Mouse (Mus musculus): ENCODE results near the gene Mrtfb. TPM values are rescaled to one million over a fixed set of nuclear protein-coding genes. Genes with fewer than 3 reads are reported as not detected.

Gene Mrtfb
- polyA plus RNA-seq (2015; fragmentation: Nextera tagmentation; extraction: Ambion mirVana), result 11.2 and 11.5 TPM in 2 replicates

DNA sequence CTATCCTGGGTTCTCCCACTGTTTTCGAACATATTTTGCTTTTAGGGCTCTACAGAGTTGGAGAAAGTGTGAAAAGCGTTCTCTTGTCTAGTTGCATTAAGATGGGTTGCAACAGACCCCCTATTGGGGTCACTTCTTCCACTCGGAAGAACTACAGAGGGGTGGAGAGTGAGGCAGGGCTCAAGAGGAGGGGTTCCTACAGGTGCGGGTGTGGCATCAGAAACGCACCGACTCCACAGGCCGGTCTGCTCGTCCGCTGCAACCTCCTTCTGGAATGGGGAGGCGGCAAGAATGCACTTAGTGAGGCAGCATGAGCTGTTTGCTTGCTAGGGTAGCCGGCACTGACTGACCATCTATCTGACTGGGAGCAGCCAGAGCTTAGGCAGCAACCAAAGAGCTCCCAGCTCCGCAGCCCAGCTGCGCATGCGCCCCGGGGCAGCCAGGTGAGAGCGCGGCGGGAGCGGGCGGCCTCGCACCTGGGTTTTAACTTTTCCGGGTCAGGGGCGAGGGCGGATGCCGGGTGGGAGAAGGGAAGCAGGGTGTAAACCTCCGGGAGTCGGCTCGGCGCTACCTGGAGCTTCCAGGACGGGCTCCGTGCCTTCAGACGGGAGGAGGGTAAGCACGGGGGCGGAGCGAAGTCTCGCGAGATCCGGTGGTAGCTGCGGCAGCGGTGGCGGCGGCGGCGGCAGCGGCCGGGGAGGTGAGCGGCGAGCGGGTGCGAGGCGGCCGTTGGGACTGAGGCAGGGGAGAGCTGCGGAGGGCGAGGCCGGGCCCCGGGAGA is at the start of gene Mrtfb:
TSS of gene Mrtfb (plus strand) at position 627 of the 781 bp plus-strand sequence.
- H3K27me3 ChIP-seq, result no peaks in the 10 kb centered on the region
- peaks cover 25% of the 10 kb centered on the region for H3K4me1 ChIP-seq (replicated peaks)
- ATAC-seq (ENCODE audit: low read depth), result peak; percentile 93
- peak within 1 kb of the TSS; percentile 74 for H3K27ac ChIP-seq (replicated peaks)
- H3K9me3 ChIP-seq, result no peaks in the 10 kb centered on the region
- H3K36me3 ChIP-seq, result no peaks in the 10 kb centered on the region
- H3K4me3 ChIP-seq, result peak within 1 kb of the TSS; percentile 83
- peak within 1 kb of the TSS; percentile 92 for H3K9ac ChIP-seq
- WGBS, result 1% methylated on average over 44 of the region's 56 CpGs
- peak within 1 kb of the TSS; percentile 92 for H3K4me2 ChIP-seq

- no peak overlapping the region for H3K9ac ChIP-seq
- no peaks in the 10 kb centered on the region for H3K9me3 ChIP-seq
- ATAC-seq (ENCODE audit: low read depth), result peak; percentile 47; the same call in 1 of the 2 replicates
- H3K27ac ChIP-seq (replicated peaks), result no peak overlapping the region
- no peaks in the 10 kb centered on the region for H3K27me3 ChIP-seq
- 20% methylated on average over 5 of the region's 5 CpGs for WGBS
- no peak overlapping the region for H3K4me2 ChIP-seq
- 0 out of 2 replicates have a peak, but pooled peaks cover 16% of the 10 kb centered on the region for H3K4me1 ChIP-seq (replicated peaks)
- H3K4me3 ChIP-seq, result no peak overlapping the region
- no peaks in the 10 kb centered on the region for H3K36me3 ChIP-seq
Measured at GRCm38 (mm10) chr16:13207649-13208048, 48.6 kb upstream of the Mrtfb start.

GRCm38 (mm10) chr16:13208087-13208486 is 48.2 kb upstream of the Mrtfb start:
- Histone ChIP-seq H3K4me2 (no peak overlapping the region), H3K27ac (replicated peaks) (no peak overlapping the region), H3K4me3 (no peak overlapping the region), H3K27me3 (no peaks in the 10 kb centered on the region), H3K4me1 (replicated peaks) (0 out of 2 replicates have a peak, but pooled peaks cover 16% of the 10 kb centered on the region), H3K9ac (no peak overlapping the region), H3K36me3 (no peaks in the 10 kb centered on the region), H3K9me3 (no peaks in the 10 kb centered on the region)
- peak; percentile 78 for ATAC-seq (ENCODE audit: low read depth)
- WGBS, result 25% methylated on average over 3 of the region's 3 CpGs

- H3K9ac ChIP-seq, result no peak overlapping the region
- no peak overlapping the region for H3K4me2 ChIP-seq
- no peak overlapping the region for H3K27ac ChIP-seq (replicated peaks)
- H3K9me3 ChIP-seq, result no peaks in the 10 kb centered on the region
- 76% methylated on average over 4 of the region's 4 CpGs for WGBS
- no peak for ATAC-seq (ENCODE audit: low read depth)
- H3K36me3 ChIP-seq, result no peaks in the 10 kb centered on the region
- no peaks in the 10 kb centered on the region for H3K27me3 ChIP-seq
- H3K4me3 ChIP-seq, result no peak overlapping the region
- 0 out of 2 replicates have a peak, but pooled peaks cover 6% of the 10 kb centered on the region for H3K4me1 ChIP-seq (replicated peaks)
Measured at GRCm38 (mm10) chr16:13212781-13213180, 43.5 kb upstream of the Mrtfb start.

- Histone ChIP-seq H3K9me3 (no peaks in the 10 kb centered on the region), H3K27ac (replicated peaks) (no peak overlapping the region), H3K27me3 (no peaks in the 10 kb centered on the region), H3K4me3 (no peak overlapping the region), H3K9ac (no peak overlapping the region), H3K4me1 (replicated peaks) (no peaks in the 10 kb centered on the region), H3K36me3 (no peaks in the 10 kb centered on the region), H3K4me2 (no peak overlapping the region)
- no peak for ATAC-seq (ENCODE audit: low read depth)
- 88% methylated on average over 5 of the region's 5 CpGs for WGBS
Measured at GRCm38 (mm10) chr16:13216116-13216952, 39.9 kb upstream of the Mrtfb start.

- Histone ChIP-seq H3K4me3 (no peak overlapping the region), H3K4me2 (no peak overlapping the region), H3K36me3 (no peaks in the 10 kb centered on the region), H3K27ac (replicated peaks) (no peak overlapping the region), H3K9ac (no peak overlapping the region), H3K9me3 (no peaks in the 10 kb centered on the region), H3K4me1 (replicated peaks) (no peaks in the 10 kb centered on the region), H3K27me3 (no peaks in the 10 kb centered on the region)
- ATAC-seq (ENCODE audit: low read depth), result no peak
- WGBS, result 84% methylated on average over 8 of the region's 8 CpGs
Measured at GRCm38 (mm10) chr16:13217951-13218350, 38.3 kb upstream of the Mrtfb start.

DNA sequence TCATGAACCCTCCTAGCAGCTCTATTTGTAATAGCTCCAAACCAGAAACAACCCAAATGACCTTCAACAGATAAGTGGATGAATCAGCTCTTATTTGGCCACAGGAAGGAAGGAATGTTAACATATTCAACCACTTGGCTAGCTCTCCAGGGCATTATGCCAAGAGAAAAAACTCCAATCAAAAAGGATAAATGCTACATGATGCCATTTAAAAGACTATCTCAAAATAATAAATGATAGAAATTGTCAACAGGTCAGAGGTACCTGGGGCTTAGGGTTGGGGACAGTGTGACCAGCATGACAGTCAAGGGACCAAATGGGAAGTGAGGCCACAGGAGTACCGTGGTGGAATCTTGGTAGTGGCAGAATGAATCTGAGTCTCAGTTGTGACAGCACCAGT is 34.8 kb upstream of the Mrtfb start:
- ATAC-seq (ENCODE audit: low read depth), result no peak
- H3K36me3 ChIP-seq, result no peaks in the 10 kb centered on the region
- no peak overlapping the region for H3K9ac ChIP-seq
- no peak overlapping the region for H3K27ac ChIP-seq (replicated peaks)
- 95% methylated on average over 1 of the region's 1 CpGs for WGBS
- no peaks in the 10 kb centered on the region for H3K9me3 ChIP-seq
- H3K4me1 ChIP-seq (replicated peaks), result no peaks in the 10 kb centered on the region
- H3K4me2 ChIP-seq, result no peak overlapping the region
- H3K4me3 ChIP-seq, result no peak overlapping the region
- H3K27me3 ChIP-seq, result no peaks in the 10 kb centered on the region

DNA sequence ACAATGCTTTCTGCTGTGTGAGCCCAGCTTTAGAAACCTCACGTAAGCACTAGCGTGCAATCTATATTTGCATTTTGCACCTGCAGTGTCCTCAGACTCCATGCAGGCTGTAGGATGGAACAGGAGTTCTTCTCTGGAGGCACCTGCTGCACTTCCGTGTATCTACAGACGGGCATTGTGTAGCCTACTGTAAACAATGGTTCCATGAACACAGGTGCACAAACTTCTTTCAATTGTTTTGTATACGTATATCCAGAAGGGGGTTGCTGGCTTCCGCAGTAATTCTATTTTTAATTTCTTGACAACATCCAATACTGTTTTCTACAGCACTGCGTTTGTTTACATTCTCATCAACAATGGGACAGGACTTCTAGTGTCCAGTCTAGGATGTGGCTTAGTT is 24.2 kb upstream of the Mrtfb start:
- no peaks in the 10 kb centered on the region for H3K27me3 ChIP-seq
- H3K4me3 ChIP-seq, result no peak overlapping the region
- H3K9ac ChIP-seq, result no peak overlapping the region
- ATAC-seq (ENCODE audit: low read depth), result no peak
- no peak overlapping the region for H3K27ac ChIP-seq (replicated peaks)
- 92% methylated on average over 7 of the region's 7 CpGs for WGBS
- H3K4me2 ChIP-seq, result no peak overlapping the region
- H3K9me3 ChIP-seq, result no peaks in the 10 kb centered on the region
- no peaks in the 10 kb centered on the region for H3K36me3 ChIP-seq
- H3K4me1 ChIP-seq (replicated peaks), result no peaks in the 10 kb centered on the region

- no peaks in the 10 kb centered on the region for H3K9me3 ChIP-seq
- WGBS, result 55% methylated on average over 14 of the region's 14 CpGs
- no peak for ATAC-seq (ENCODE audit: low read depth)
- H3K36me3 ChIP-seq, result no peaks in the 10 kb centered on the region
- H3K4me1 ChIP-seq (replicated peaks), result no peaks in the 10 kb centered on the region
- H3K9ac ChIP-seq, result no peak overlapping the region
- H3K4me3 ChIP-seq, result no peak overlapping the region
- no peak overlapping the region for H3K4me2 ChIP-seq
- H3K27me3 ChIP-seq, result no peaks in the 10 kb centered on the region
- no peak overlapping the region for H3K27ac ChIP-seq (replicated peaks)
Measured at GRCm38 (mm10) chr16:13232912-13233802, 23.1 kb upstream of the Mrtfb start.

DNA sequence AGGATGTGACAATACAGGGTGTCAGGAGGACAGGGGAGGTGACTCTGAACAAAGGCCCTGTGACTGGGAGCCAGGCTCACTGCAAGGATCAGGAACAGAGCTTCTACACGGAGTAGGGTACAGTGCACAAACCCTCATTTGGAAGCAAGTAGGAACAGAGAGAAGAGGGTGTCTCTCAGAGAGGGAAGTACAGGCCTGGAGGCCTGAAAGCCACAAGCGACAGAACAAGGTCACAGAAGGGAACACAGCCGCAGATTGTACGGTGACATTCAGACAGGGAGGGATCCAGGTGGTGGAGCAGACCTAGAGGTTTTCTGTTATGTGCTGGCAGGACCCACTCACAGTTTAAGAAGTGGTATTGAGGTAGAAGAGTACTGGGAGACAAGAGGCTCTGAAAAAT is 17.2 kb upstream of the Mrtfb start:
- no peak overlapping the region for H3K4me2 ChIP-seq
- H3K9ac ChIP-seq, result no peak overlapping the region
- H3K4me1 ChIP-seq (replicated peaks), result no peaks in the 10 kb centered on the region
- H3K4me3 ChIP-seq, result no peak overlapping the region
- H3K9me3 ChIP-seq, result no peaks in the 10 kb centered on the region
- H3K27ac ChIP-seq (replicated peaks), result no peak overlapping the region
- 87% methylated on average over 4 of the region's 4 CpGs for whole genome bisulfite sequencing
- ATAC-seq (ENCODE audit: low read depth), result no peak
- no peaks in the 10 kb centered on the region for H3K36me3 ChIP-seq
- H3K27me3 ChIP-seq, result no peaks in the 10 kb centered on the region

DNA sequence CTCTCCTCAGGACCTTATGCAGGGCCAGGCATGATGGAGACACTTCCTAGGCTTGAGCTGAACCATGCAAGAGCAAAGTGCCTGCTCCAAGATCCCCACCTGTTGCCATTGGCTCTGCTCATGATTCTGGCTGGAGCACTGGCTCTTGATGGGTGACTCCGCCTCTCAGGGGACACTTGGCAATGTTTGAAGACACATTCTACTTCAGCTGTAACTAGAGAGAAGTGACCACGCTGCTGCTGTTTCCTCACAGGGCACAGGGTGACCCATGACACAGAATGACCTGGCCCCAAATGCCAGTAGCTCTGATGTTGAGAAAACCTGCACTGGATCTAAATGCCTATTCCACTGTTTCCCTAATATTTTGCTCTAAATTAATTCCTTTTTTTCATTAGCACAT is 16.7 kb upstream of the Mrtfb start:
- ATAC-seq (ENCODE audit: low read depth), result no peak
- WGBS, result 77% methylated on average over 2 of the region's 2 CpGs
- H3K9me3 ChIP-seq, result no peaks in the 10 kb centered on the region
- H3K27me3 ChIP-seq, result no peaks in the 10 kb centered on the region
- no peaks in the 10 kb centered on the region for H3K4me1 ChIP-seq (replicated peaks)
- H3K4me2 ChIP-seq, result no peak overlapping the region
- no peak overlapping the region for H3K4me3 ChIP-seq
- no peak overlapping the region for H3K9ac ChIP-seq
- no peaks in the 10 kb centered on the region for H3K36me3 ChIP-seq
- H3K27ac ChIP-seq (replicated peaks), result no peak overlapping the region
